Mouse (Mus musculus): ENCODE data around the gene Vax2.
A peak's percentile ranks its signal among the peaks of the same experiment; 100 is the strongest.

The Vax2 gene

DNA sequence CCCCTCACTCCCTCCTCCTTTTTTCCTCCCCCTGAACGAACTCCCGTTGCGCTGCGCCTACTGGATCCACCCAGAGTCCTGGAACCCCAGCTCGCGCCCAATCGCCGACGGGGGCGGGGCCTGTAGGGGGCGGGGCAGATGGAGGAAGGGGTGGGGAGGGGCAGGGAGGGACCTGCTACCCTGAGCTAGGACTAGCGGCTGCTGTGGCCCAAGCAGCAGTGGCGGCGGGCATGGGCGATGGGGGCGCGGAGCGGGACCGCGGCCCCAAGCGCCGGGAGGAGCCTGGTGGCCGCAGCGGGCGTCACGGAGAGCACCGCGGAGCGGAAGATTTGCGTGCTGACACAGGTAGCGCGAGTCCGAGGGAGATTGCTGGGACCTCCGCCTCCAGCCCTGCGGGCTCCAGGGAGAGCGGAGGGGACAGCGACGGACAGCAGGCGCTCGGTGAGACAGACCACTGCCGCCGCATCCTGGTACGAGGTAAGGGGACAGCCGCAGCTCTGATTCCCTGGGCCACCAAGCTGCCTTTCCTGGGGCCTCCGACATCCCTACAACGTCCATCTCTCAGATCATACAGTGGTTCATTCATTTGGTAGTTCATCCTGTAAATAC, at the start of gene Vax2:
TSS of gene Vax2 (plus strand) at position 198 of the 609 bp plus-strand sequence.
- no peak for DNase-seq

- DNase-seq: no peak
Observed at GRCm38 (mm10) chr6:83665009-83665408, 46.1 kb upstream of the Vax2 start.

GRCm38 (mm10) chr6:83673395-83673794, 37.7 kb upstream of the Vax2 start:
- DNase-seq: peak; percentile 78

- no peak for DNase-seq
Observed at GRCm38 (mm10) chr6:83677757-83678156, 33.3 kb upstream of the Vax2 start, which contains the start of gene Cd207. Gene Cd207, minus strand, starts transcription at chr6:83677857.

DNA sequence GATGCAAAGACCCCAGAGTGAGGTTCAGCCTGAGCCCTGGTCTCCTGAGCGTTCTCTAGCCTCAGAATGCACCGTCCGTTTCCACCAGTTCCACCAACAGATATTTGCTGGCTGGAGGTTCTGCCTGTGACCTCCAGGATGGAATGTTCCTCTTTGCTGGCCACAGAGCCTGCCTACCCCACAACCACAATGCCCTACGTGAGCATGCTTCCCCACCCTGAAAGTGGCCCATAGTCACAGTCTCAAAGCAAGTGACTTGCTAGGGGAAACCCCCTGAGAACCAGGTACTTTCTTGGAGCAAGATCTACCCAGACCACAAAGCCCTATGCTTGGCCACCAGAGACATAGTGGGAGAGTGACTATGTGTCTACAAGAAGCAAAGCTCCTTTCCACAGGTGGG, 21.7 kb upstream of the Vax2 start:
- no peak for DNase-seq

GRCm38 (mm10) chr6:83690277-83690676, 20.8 kb upstream of the Vax2 start:
- DNase-seq: peak; percentile 31 to 51

GRCm38 (mm10) chr6:83690936-83691335, 20.1 kb upstream of the Vax2 start:
- no peak for DNase-seq

DNA sequence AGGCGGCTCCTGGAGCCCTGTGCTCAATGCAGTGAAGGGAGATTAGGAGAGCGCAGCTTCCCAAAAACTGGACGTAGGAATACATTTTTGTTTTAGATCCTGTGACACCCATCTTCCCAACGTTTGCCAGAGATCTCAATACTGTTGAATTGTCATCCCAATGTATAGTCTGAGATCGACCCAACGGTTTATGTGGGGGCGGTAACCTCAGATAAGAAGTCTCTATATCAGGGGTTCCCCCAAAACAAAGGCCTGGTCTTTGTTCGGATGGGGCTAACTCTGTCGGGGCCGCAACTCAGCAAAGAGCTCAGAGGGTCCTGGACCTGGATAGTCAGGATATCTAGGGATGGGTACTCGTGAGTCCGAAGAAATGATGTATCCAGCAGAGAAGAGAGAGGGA, 18.1 kb upstream of the Vax2 start:
- DNase-seq: no peak

DNA sequence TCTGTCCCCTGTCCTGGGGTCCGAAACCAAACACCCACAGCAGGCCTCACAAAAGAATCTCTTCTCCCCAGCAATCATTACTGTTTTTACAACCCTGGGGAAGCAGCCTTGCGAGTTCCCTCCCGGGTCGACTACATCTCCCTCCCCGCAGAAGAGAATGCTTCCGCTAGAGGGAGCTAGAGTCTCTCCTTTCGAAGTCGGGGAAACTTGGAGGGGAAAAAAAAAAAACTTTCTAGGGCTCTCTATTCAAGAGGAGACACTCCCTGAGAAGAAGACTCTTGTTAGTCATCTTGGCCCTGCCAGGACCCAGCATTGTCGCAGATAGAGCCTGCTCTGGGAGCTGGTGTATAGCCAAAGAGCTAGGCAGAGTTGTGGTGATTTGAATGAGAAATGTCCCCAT, 17.2 kb upstream of the Vax2 start:
- no peak for DNase-seq

- no peak for DNase-seq
Observed at GRCm38 (mm10) chr6:83695731-83696130, 15.3 kb upstream of the Vax2 start.

GRCm38 (mm10) chr6:83696684-83697083, 14.4 kb upstream of the Vax2 start:
- DNase-seq: no peak

GRCm38 (mm10) chr6:83697932-83698331, 13.1 kb upstream of the Vax2 start:
- DNase-seq: no peak

GRCm38 (mm10) chr6:83699971-83700370, 11.1 kb upstream of the Vax2 start:
- no peak for DNase-seq

DNA sequence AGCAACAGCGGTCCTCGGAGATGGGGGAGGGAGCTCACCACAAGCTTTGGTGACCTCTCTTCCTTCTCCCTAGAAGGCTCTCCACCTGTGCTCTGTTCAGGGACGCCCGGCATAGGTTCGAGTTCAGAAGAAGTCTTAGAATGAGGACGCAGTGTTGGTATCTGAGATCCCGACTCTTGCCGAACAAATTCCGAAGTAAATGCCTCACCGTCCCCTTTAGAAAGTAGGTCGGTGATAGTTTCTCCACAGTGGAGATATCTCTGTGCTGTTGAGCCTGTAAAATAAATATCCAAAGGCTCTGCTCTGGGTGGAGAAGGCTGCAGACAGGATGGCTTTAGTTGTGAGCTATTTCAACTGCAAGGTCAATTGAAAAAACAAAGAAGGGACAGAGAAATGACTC, 10.1 kb upstream of the Vax2 start:
- no peak for DNase-seq

DNA sequence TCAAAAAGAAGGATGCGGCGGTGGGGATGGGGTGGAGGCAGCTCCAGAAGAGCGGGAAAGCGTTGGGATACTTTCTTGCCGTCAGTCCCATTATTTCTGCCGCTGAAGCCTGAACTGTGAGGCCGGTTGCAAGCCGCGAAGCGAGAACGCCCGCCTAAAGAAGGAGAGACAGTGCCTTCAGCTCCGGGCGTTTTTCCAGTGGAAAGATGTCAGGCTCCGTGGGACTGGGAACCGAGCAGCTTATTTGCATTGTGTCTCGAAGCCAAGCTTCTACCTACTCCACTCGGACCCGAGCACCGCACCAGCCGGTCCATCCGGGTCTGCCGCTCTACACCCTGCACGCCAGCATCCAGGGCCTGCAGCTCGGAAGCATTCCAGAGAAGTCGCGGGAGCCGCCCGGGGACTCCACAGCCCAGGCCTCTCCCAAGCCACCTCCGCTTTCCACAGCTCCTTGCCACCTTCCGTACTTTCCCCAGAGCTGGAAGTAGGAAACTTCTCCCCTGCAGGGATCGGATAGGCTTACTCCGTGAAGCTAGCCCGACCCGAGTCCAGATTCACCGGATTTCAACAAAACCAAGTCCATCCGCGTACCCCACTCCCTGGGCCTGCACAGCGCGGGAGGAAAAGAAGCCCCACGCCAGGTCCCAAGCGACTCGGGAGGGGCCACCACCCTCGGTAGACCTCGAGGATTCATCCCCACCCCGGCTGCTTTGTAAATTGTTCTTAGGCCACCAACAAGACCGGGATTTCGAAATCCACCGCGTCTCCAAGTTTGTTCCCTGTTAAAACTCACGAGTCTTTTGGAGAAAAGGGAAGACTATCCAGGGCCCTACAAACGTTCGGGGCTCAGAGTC, 8.7 kb upstream of the Vax2 start:
- no peak for DNase-seq

DNA sequence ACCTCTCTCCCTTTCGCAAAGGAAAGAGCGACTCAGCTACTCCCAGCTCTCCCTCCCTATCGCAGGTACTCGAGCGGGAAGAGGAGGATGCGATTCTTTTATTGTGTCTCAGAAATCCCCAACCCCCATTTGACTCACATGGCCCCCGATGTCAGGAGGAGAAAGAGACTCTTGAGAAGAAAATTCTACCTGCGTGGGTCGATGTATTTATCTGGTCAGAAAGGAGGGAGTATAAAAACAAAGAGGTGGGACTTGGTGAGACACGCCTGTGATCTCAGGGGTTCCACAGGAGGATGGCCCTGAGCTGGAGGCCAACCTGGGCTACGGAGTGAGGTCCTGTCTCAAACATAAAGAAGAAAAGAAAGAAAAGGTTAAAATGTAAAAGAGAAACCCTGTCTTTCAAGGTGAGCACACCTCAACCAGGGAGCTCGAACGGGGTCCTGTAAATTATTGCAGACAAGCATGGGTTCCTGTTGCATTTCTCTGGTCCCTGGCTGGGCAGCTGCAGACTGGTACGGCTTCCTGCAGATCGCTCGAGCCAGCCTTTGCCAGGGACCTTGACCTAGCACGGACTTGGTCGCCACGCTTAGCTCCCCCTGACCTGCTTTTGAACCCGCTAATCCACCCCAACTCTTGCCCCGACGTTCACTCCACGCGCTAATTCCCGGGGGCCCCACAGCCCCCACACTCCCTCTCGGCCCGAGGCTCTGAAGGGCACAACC, 7.9 kb upstream of the Vax2 start:
- DNase-seq: no peak

DNA sequence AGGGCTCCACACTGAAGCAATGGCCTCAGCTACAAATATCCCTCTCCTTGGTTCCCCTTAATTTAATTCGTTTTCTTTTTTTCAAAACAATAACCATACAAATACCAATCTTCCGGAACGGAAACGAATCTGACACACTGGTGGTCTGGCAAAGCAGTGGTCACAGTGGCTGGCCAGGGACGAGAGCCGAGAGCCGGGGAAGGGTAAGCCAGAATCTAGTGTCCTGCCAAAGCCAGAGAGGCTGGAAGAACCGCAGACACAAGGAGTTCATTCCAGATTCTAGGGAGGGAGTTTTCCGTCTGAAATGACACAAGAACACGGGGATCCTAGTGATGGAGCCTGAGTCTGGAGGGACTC, 7.4 kb upstream of the Vax2 start:
- DNase-seq: no peak

DNA sequence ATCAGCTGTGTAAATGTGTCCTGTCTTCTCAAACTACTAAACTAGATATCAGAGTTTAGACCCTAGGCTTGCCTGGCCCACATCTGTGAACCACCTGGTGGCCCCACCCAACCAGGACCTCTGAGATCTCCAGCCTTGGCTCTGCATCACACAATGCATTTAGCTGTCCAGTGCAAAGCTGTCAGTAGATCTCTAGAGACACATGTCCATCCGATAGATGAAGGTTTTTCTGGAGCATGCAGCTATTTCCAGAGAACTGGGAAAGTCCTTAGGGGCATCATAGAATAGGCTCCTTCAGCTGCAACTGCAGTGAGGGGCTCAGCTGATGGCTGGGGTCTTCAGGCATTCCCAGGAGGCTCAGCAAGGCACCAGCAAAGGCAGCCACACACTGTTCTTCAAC, 6.8 kb upstream of the Vax2 start:
- DNase-seq: no peak

DNA sequence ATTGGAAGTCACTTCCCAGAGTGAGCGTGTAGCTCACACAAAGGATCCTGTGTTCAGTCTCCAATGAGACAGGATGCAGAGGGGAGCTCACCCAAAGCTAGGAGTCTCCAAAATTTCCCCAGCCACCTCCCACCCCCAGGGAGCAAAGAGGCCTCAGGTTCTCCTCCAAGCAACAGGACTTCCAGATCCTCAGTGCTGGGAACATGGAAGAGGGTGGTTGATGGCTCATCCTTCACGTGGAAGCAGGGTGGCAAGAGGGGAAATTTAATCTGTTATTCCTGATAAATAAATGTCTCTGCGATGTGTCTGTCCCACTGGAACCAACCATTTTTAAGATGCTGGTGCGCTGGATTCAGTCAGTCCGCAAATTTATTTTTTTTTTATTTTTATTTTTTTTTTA, 6.4 kb upstream of the Vax2 start:
- DNase-seq: no peak

DNA sequence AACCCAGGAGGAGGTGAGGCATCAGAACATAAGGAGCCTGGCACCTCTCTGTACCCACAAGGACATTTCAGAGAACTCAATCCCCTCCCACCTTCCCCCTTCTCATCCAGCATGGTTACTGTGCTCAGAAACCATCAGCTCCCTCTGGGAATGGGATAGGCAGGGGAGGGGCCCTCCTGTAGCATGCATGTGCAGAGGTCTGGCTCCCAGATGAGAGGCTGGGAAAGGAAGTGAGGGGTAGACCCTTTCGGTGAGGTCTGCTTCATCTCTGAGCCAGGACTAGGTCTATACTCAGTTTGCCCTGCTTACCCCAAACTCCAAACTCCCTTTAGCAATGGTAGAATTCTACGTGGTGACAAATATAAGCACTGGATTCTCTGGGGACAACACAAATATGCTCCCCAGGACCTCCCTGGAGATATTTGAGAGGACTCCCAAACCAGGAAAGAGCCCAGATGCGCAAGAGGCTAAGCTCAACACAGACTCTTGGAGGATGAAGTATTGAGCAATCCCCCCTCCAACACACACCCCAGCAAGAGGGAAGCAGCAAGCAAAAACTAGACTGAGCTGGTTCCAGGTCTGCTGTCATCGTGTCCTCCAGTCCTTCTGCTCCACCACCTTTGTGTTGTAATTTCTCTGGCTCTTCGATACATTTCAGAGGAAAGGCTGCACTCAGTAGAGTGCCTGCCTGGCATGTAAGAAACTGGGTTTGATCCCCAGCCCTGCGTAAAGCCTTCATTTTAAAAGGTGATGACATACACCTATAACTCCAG, 3.1 kb upstream of the Vax2 start:
- no peak for DNase-seq

- DNase-seq: no peak
Observed at GRCm38 (mm10) chr6:83710361-83711066, 550 bp upstream of the Vax2 start.

GRCm38 (mm10) chr6:83711725-83712475, 836 bp downstream of the Vax2 start:
- DNase-seq: no peak

All from cerebellum, postnatal 36 days (tissue).